Mouse (Mus musculus): ENCODE data around the gene Npw. TPM values are rescaled to one million over a fixed set of nuclear protein-coding genes. Genes with fewer than 3 reads are reported as not detected.

The Npw gene
- polyA plus RNA-seq (2015; fragmentation: Nextera tagmentation; extraction: Ambion mirVana), result 0.44 and 0.54 TPM in 2 replicates

GRCm38 (mm10) chr17:24658017-24658758 is at the start of gene Npw:
Gene Npw (minus strand): TSS chr17:24658457.

GRCm38 (mm10) chr17:24706982-24707800 is 48.9 kb upstream of the Npw start, which contains the start of gene Tbl3:
Gene Tbl3 (minus strand): TSS chr17:24707660.

DNA sequence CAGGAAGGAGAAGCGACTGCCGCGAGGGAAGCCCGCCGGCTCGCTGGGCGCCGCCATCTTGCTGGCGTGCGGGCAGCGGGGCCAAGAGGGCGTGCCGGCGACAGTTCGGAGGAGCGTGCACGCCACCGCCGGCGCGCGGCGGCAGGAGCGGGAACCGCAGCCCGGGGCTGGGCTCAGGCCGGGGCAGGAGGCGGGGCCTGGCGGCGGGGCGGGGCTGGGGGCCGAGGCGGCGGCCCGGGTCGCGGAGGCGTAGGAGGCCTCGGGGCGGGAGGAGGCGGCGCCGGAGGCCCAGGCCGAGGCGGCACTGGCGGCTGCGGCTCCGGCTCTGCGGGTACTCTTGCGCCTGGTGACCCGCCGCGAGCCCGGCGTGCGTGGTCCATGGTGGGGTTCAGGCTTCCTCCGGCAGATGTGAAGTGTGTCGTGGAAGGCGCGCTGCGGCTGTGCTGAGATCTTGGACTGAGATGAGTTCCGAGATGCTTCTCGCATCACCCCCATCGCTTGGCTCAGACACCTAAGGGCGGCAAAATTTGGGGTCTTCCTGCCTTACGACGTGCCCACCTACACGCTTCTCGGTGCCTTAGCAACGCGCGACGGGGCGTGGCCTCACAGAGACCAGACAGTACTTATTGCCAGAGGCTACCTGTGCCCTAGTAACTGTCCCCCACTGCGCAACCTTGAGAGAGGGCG is 37.9 kb upstream of the Npw start, which contains the start of the genes Gfer and Noxo1:
TSS of gene Gfer (minus strand) at position 146 of the 687 bp plus-strand sequence.
TSS of gene Noxo1 (plus strand) at position 224 of the 687 bp plus-strand sequence.

GRCm38 (mm10) chr17:24689251-24690081 is 31.2 kb upstream of the Npw start, which contains the start of gene Syngr3:
Gene Syngr3 (minus strand): TSS chr17:24689955.

GRCm38 (mm10) chr17:24669545-24670245 is 11.4 kb upstream of the Npw start, which contains the start of gene Zfp598:
Gene Zfp598 (plus strand): TSS chr17:24669687.

DNA sequence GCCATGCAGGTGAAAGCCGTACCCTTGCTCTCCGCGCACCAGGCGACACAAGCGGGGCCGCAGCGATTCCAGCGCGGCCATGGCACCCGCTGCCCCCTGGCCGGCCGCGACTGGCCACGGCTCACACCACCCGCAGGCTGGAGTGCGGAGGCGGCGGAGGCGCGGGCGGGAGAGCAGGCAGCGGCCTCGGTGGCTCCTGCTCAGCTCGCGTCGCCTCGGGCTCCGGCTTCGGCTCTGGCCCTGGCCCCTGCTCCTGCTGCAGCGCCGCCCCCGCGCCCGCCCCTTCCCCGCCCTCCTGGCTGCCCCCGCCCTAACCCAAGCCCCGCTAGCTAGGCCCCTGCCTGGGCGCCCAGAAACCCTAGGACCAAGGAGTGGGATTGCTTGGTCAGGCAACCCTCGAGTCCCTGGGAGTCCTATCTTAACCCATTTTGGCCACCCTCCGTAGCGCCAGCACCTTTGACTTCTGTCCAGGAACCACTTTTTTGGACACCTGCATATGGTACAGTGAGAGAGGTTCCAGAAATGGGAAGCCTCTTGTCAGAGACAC is 8.1 kb downstream of the Npw start, which contains the start of gene Slc9a3r2:
TSS of gene Slc9a3r2 (minus strand) at position 258 of the 547 bp plus-strand sequence.

DNA sequence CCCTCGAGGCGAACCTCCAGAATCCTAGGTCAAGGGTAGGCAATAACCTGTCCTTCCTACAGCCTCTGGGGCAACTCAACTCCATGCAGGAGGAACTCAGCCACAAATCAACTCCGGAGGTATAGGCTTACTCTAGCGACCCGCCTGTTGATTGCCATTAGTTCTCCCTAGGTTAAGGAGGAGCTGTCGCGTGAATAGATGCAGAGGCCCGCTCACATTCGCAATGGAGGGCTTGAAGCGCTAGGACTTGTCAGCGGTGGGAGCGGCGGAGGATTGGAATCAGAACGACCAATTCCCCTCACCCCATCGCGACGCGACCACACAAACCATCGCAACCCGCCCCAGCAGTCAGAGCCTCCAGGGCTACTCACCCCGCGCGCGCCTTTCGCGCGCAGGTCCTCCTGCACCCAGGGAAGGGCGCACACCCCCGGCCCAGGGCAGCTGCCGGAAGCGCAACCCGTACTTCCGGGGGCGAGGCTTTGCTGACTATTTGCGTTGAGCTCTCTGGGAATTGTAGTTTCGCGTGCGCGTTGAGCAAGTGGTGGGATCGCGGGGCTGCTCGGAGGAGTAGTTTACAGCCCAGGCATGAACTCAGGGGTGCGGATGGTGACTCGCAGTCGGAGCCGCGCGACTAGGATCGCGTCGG is 26.0 kb downstream of the Npw start, which contains the start of the genes Tsc2 and Nthl1:
TSS of gene Tsc2 (minus strand) at position 464 of the 646 bp plus-strand sequence.
TSS of gene Nthl1 (plus strand) at position 514 of the 646 bp plus-strand sequence.

Other genes with a start within 250 kb of the Npw start
- gene Rnps1, start 243.9 kb downstream of the Npw start, polyA plus RNA-seq (2015; fragmentation: Nextera tagmentation; extraction: Ambion mirVana), result 158 and 162 TPM in 2 replicates
- gene Eci1, start 231.8 kb downstream of the Npw start, polyA plus RNA-seq (2015; fragmentation: Nextera tagmentation; extraction: Ambion mirVana), result 48.9 and 53.5 TPM in 2 replicates
- 1.00 and 1.4 TPM in 2 replicates for gene Dnase1l2, start 215.4 kb downstream of the Npw start, polyA plus RNA-seq (2015; fragmentation: Nextera tagmentation; extraction: Ambion mirVana)
- 17.4 and 20.1 TPM in 2 replicates for gene E4f1, start 188.1 kb downstream of the Npw start, polyA plus RNA-seq (2015; fragmentation: Nextera tagmentation; extraction: Ambion mirVana)
- gene Pgp, start 188.1 kb downstream of the Npw start, polyA plus RNA-seq (2015; fragmentation: Nextera tagmentation; extraction: Ambion mirVana), result 74.7 and 81.1 TPM in 2 replicates
- gene Bricd5, start 184.6 kb downstream of the Npw start, polyA plus RNA-seq (2015; fragmentation: Nextera tagmentation; extraction: Ambion mirVana), result not detected in 2 replicates
- 14.6 and 17.9 TPM in 2 replicates for gene Mlst8, start 179.4 kb downstream of the Npw start, polyA plus RNA-seq (2015; fragmentation: Nextera tagmentation; extraction: Ambion mirVana)
- gene Caskin1, start 169.9 kb downstream of the Npw start, polyA plus RNA-seq (2015; fragmentation: Nextera tagmentation; extraction: Ambion mirVana), result 0.38 and 0.40 TPM in 2 replicates
- gene Traf7, start 130.5 kb downstream of the Npw start, polyA plus RNA-seq (2015; fragmentation: Nextera tagmentation; extraction: Ambion mirVana), result 41.7 and 45.4 TPM in 2 replicates
- gene Rab26, start 124.2 kb downstream of the Npw start, polyA plus RNA-seq (2015; fragmentation: Nextera tagmentation; extraction: Ambion mirVana), result 1.5 and 2.3 TPM in 2 replicates
- 4.8 and 12.3 TPM in 2 replicates for gene Pkd1, start 108.6 kb downstream of the Npw start, polyA plus RNA-seq (2015; fragmentation: Nextera tagmentation; extraction: Ambion mirVana)
- gene Tsc2, start 25.8 kb downstream of the Npw start, polyA plus RNA-seq (2015; fragmentation: Nextera tagmentation; extraction: Ambion mirVana), result 33.4 and 33.5 TPM in 2 replicates
- gene Nthl1, start 25.8 kb downstream of the Npw start, polyA plus RNA-seq (2015; fragmentation: Nextera tagmentation; extraction: Ambion mirVana), result 6.9 and 8.2 TPM in 2 replicates
- 32.8 and 46.2 TPM in 2 replicates for gene Slc9a3r2, start 8.1 kb downstream of the Npw start, polyA plus RNA-seq (2015; fragmentation: Nextera tagmentation; extraction: Ambion mirVana)
- gene Zfp598, start 11.2 kb upstream of the Npw start, polyA plus RNA-seq (2015; fragmentation: Nextera tagmentation; extraction: Ambion mirVana), result 9.6 and 9.9 TPM in 2 replicates
- gene Syngr3, start 31.5 kb upstream of the Npw start, polyA plus RNA-seq (2015; fragmentation: Nextera tagmentation; extraction: Ambion mirVana), result 0.06 and 0.11 TPM in 2 replicates
- 31.0 and 32.6 TPM in 2 replicates for gene Gfer, start 37.7 kb upstream of the Npw start, polyA plus RNA-seq (2015; fragmentation: Nextera tagmentation; extraction: Ambion mirVana)
- gene Noxo1, start 37.8 kb upstream of the Npw start, polyA plus RNA-seq (2015; fragmentation: Nextera tagmentation; extraction: Ambion mirVana), result 0.81 and 1.3 TPM in 2 replicates
- 35.3 and 37.9 TPM in 2 replicates for gene Tbl3, start 49.2 kb upstream of the Npw start, polyA plus RNA-seq (2015; fragmentation: Nextera tagmentation; extraction: Ambion mirVana)
- not detected in 2 replicates for gene Rnf151, start 59.6 kb upstream of the Npw start, polyA plus RNA-seq (2015; fragmentation: Nextera tagmentation; extraction: Ambion mirVana)
- gene Rps2, start 59.7 kb upstream of the Npw start, polyA plus RNA-seq (2015; fragmentation: Nextera tagmentation; extraction: Ambion mirVana), result 1,569 and 1,600 TPM in 2 replicates
- gene Ndufb10, start 66.0 kb upstream of the Npw start, polyA plus RNA-seq (2015; fragmentation: Nextera tagmentation; extraction: Ambion mirVana), result 212 and 230 TPM in 2 replicates
- gene Rpl3l, start 69.4 kb upstream of the Npw start, polyA plus RNA-seq (2015; fragmentation: Nextera tagmentation; extraction: Ambion mirVana), result 1.1 and 1.3 TPM in 2 replicates
- gene Msrb1, start 78.2 kb upstream of the Npw start, polyA plus RNA-seq (2015; fragmentation: Nextera tagmentation; extraction: Ambion mirVana), result 103 and 110 TPM in 2 replicates
- not detected in 2 replicates for gene Hs3st6, start 94.5 kb upstream of the Npw start, polyA plus RNA-seq (2015; fragmentation: Nextera tagmentation; extraction: Ambion mirVana)
- 0.32 and 0.78 TPM in 2 replicates for gene Meiob, start 145.8 kb upstream of the Npw start, polyA plus RNA-seq (2015; fragmentation: Nextera tagmentation; extraction: Ambion mirVana)
- gene Hagh, start 181.7 kb upstream of the Npw start, polyA plus RNA-seq (2015; fragmentation: Nextera tagmentation; extraction: Ambion mirVana), result 168 and 186 TPM in 2 replicates
- gene Fahd1, start 191.9 kb upstream of the Npw start, polyA plus RNA-seq (2015; fragmentation: Nextera tagmentation; extraction: Ambion mirVana), result 54.4 and 61.1 TPM in 2 replicates
- 0.08 and 0.21 TPM in 2 replicates for gene Igfals, start 207.5 kb upstream of the Npw start, polyA plus RNA-seq (2015; fragmentation: Nextera tagmentation; extraction: Ambion mirVana)
- gene Nubp2, start 227.9 kb upstream of the Npw start, polyA plus RNA-seq (2015; fragmentation: Nextera tagmentation; extraction: Ambion mirVana), result 73.8 and 78.0 TPM in 2 replicates
- 51.9 and 55.4 TPM in 2 replicates for gene Spsb3, start 228.2 kb upstream of the Npw start, polyA plus RNA-seq (2015; fragmentation: Nextera tagmentation; extraction: Ambion mirVana)
- 11.8 and 12.7 TPM in 2 replicates for gene Eme2, start 236.6 kb upstream of the Npw start, polyA plus RNA-seq (2015; fragmentation: Nextera tagmentation; extraction: Ambion mirVana)
- gene Mrps34, start 236.7 kb upstream of the Npw start, polyA plus RNA-seq (2015; fragmentation: Nextera tagmentation; extraction: Ambion mirVana), result 71.0 and 73.0 TPM in 2 replicates
- gene Nme3, start 238.0 kb upstream of the Npw start, polyA plus RNA-seq (2015; fragmentation: Nextera tagmentation; extraction: Ambion mirVana), result 66.5 and 77.6 TPM in 2 replicates